Mouse (Mus musculus) heart, embryonic 14.5 days (tissue): Measurements from ENCODE around the gene Il20rb. TPM values are rescaled to one million over a fixed set of nuclear protein-coding genes. Genes with fewer than 3 reads are reported as not detected.

ENCODE experiments used
- ATAC-seq: fragments of 200-750 bp; cut with Nextera tagmentation; 2 replicates; pipeline ENCODE4 v1.8.0; 2017; ENCODE audit warnings: low read depth, moderate TSS enrichment; ENCODE audit not compliant: insufficient number of reproducible peaks, insufficient read depth, low FRiP score
- H3K27ac ChIP-seq, 2 experiments: fragments of 200-500 bp in 1 of 2; fragments of 300-500 bp in 1 of 2; sonication (generic) in 1 of 2; replicated peaks in 1 of 2; 2 replicates each; pipeline ENCODE4 v1.5.1; 2012 to 2014; ENCODE audit warnings: low read depth in 2 of 2, low read length in 2 of 2, control low read depth in 1 of 2, mild to moderate bottlenecking in 1 of 2, mixed read lengths in 1 of 2; ENCODE audit not compliant: control insufficient read depth in 1 of 2, insufficient read depth in 1 of 2
- H3K27me3 ChIP-seq: fragments of 300-500 bp; sonication (generic); 2 replicates; pipeline ENCODE4 v1.6.1; 2014; ENCODE audit warnings: mild to moderate bottlenecking, low read length, control low read depth; ENCODE audit not compliant: control insufficient read depth, insufficient read depth
- H3K36me3 ChIP-seq: fragments of 300-500 bp; sonication (generic); 2 replicates; pipeline ENCODE4 v1.6.1; 2014; ENCODE audit warnings: mild to moderate bottlenecking, control low read depth, low read length, mixed read lengths; ENCODE audit not compliant: control insufficient read depth, insufficient read depth
- H3K4me1 ChIP-seq, 2 experiments: fragments of 200-500 bp in 1 of 2; fragments of 300-500 bp in 1 of 2; sonication (generic) in 1 of 2; 2 replicates each; pipeline ENCODE4 v1.6.1; 2012 to 2014; ENCODE audit warnings: low read length in 2 of 2, control low read depth in 1 of 2, mixed read lengths in 1 of 2; ENCODE audit not compliant: control insufficient read depth in 2 of 2, insufficient read depth in 2 of 2
- H3K4me2 ChIP-seq: fragments of 300-500 bp; sonication (generic); 2 replicates; pipeline ENCODE4 v1.6.1; 2014; ENCODE audit warnings: mild to moderate bottlenecking, low read length
- H3K4me3 ChIP-seq, 2 experiments: fragments of 200-500 bp in 1 of 2; fragments of 300-500 bp in 1 of 2; sonication (generic) in 1 of 2; 2 replicates each; pipeline ENCODE4 v1.5.1; 2012 to 2014; ENCODE audit warnings: low read length in 2 of 2, mild to moderate bottlenecking in 2 of 2, control low read depth in 1 of 2, low read depth in 1 of 2, moderate library complexity in 1 of 2; ENCODE audit not compliant: control insufficient read depth in 1 of 2, insufficient read depth in 1 of 2
- H3K9ac ChIP-seq: fragments of 300-500 bp; sonication (generic); 2 replicates; pipeline ENCODE4 v1.6.1; 2014; ENCODE audit warnings: mild to moderate bottlenecking, low read length
- H3K9me3 ChIP-seq: fragments of 300-500 bp; sonication (generic); 2 replicates; pipeline ENCODE4 v1.6.1; 2016; ENCODE audit warnings: low read length, control low read depth; ENCODE audit not compliant: control insufficient read depth
- WGBS: fragments of 180-500 bp; shearing (Covaris S2); extraction: QIAGEN DNeasy Blood & Tissue Kit; methylation state at CpG from one replicate; pipeline ENCODE4 v1.1.7; 2014; 5-methylcytosine and 5-hydroxymethylcytosine counted together
- polyA plus RNA-seq: library from polyadenylated mRNA; unstranded; fragments of >200 nt; fragmentation: Nextera tagmentation; extraction: Ambion mirVana; gene quantifications from 2 replicates; pipeline ENCODE4 v1.2.1, GENCODE M21; 2014

Gene Il20rb
- polyA plus RNA-seq, 1 experiment from 2014 or later: 0.69 TPM

DNA sequence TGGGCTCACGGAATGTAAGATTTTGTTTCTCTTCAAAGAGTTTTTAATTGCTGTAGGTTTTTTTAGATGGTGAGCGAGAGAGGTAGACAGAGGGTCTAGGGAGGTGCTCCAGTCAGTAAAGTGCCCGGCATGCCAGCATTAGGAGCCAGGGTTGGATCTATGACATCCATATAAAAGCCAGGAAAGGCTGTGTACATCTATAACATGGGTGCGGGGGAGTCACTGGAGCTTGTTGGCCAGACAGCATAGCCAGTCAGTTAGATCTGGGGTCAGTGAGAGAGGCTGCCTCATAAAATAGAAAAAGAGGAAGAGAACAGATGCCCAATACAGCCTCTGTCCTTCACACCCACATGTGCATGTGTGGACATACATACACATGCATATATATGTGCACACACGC is 21.2 kb downstream of the Il20rb start:
- Histone ChIP-seq H3K4me2 (no peak overlapping the region), H3K27me3 (no peaks in the 10 kb centered on the region)
- WGBS: 90% methylated on average over 5 of the region's 5 CpGs

DNA sequence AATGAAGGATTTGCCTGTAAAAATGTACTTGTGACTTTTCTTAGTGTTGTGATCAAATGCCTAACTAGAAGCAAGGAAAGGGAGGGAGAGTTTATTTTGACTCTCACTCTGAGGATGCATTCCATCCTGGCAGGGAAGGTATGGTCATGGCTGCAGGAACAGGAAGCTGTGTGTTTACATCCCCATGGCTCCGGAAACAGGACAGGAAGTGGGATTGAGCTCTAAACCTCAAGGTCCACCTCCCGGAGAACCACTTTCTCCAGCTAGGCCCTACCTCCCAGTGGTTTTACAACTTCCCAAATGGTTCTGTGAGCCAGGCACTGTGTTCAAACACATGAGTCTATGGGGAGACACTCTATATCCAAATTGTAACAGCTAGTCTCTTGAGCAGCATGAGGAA is 22.8 kb downstream of the Il20rb start:
- WGBS: 64% methylated on average over 2 of the region's 2 CpGs
- H3K9ac ChIP-seq: no peak overlapping the region
- H3K27ac ChIP-seq: no peak overlapping the region
- 0 out of 4 replicates have a peak, but pooled peaks cover 0 to 5% of the 10 kb centered on the region in 2 experiments for H3K4me1 ChIP-seq
- no peaks in the 10 kb centered on the region for H3K27me3 ChIP-seq
- H3K36me3 ChIP-seq: peaks cover 5% of the 10 kb centered on the region; the same call in 1 of the 2 replicates
- no peaks in the 10 kb centered on the region for H3K9me3 ChIP-seq
- ATAC-seq: no peak
- H3K4me2 ChIP-seq: no peak overlapping the region
- no peak overlapping the region for H3K4me3 ChIP-seq

More for the DNA sequence above, 21.2 kb downstream of the Il20rb start:
- H3K36me3 ChIP-seq: peaks cover 5% of the 10 kb centered on the region; the same call in 1 of the 2 replicates
- no peak overlapping the region for H3K9ac ChIP-seq
- no peak overlapping the region for H3K27ac ChIP-seq
- H3K4me3 ChIP-seq: no peak overlapping the region
- 0 out of 4 replicates have a peak, but pooled peaks cover 0 to 5% of the 10 kb centered on the region in 2 experiments for H3K4me1 ChIP-seq
- H3K9me3 ChIP-seq: no peaks in the 10 kb centered on the region
- ATAC-seq: no peak

DNA sequence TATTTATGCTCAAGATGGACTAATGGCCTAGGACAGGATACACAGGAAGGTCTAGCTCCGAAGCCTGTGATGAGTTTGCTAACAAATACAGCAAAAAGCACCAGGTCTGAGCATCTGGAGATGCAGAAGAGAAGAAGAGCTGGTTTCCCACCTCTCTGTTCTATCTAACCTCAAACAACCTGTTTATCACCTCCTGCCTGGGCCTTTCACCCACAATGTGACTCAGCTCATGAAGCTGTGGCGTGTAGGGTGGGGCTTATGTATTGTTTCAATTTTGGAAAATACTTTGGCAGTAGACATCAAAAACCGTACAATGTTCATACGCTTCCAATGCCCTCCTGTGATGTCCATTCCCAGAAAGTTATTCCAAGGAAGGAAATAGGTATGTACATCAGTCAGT is 24.5 kb downstream of the Il20rb start:
- Histone ChIP-seq H3K36me3 (peaks cover 5% of the 10 kb centered on the region; the same call in 1 of the 2 replicates), H3K4me2 (no peak overlapping the region), H3K4me1 (no peaks in the 10 kb centered on the region), H3K4me3 (no peak overlapping the region), H3K9me3 (no peaks in the 10 kb centered on the region), H3K27ac (no peak overlapping the region), H3K27me3 (no peaks in the 10 kb centered on the region), H3K9ac (no peak overlapping the region)
- no peak for ATAC-seq
- WGBS: 90% methylated on average over 4 of the region's 4 CpGs

DNA sequence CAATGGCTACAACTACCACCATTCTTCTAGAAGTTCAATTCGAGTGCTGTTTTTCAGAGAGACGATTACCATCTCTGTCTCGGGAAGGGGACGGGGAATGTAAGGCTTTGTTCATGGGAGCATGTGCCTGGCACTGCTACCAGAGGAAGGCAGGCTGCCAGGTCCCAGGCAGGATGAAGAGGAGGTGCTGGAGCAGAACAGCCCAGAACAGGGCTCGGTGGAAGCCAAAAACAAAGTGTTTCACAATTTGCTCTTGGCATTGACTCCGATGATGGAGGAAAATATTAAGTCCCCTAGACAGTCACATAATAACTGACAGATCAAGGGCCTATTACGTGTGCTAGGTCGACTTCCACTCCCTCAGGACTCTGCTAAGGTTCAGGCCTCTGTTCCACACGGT is 24.9 kb downstream of the Il20rb start:
- no peak overlapping the region for H3K4me2 ChIP-seq
- no peak for ATAC-seq
- WGBS: 86% methylated on average over 9 of the region's 9 CpGs
- H3K4me3 ChIP-seq: no peak overlapping the region
- H3K36me3 ChIP-seq: peaks cover 5% of the 10 kb centered on the region; the same call in 1 of the 2 replicates
- H3K9me3 ChIP-seq: no peaks in the 10 kb centered on the region
- H3K27me3 ChIP-seq: no peaks in the 10 kb centered on the region
- H3K27ac ChIP-seq: no peak overlapping the region
- no peaks in the 10 kb centered on the region for H3K4me1 ChIP-seq
- no peak overlapping the region for H3K9ac ChIP-seq

DNA sequence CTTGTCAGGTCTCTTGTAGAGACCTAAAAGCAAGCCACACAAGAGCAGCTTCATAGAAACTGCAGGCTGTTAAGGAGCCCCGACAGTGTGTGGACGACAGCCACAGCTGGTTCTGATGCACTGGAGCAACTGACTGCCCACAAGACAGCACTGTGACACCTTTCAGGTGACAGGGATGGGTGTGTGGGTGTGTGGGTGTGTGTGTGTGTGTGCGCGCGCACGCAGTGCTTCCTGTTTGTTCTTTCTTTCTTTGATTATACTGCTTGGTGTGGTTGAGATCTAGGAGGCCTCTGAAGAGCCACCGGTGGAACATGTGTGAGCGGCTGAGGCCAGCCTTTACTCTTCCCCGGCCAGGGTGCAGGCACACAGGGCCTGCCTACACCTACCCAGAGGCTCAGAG is 26.4 kb downstream of the Il20rb start:
- no peaks in the 10 kb centered on the region for H3K36me3 ChIP-seq
- WGBS: 89% methylated on average over 9 of the region's 9 CpGs
- no peak overlapping the region for H3K4me2 ChIP-seq
- no peak for ATAC-seq
- H3K9me3 ChIP-seq: no peaks in the 10 kb centered on the region
- H3K4me1 ChIP-seq: no peaks in the 10 kb centered on the region
- no peaks in the 10 kb centered on the region for H3K27me3 ChIP-seq
- H3K9ac ChIP-seq: no peak overlapping the region
- no peak overlapping the region for H3K4me3 ChIP-seq
- no peak overlapping the region for H3K27ac ChIP-seq

DNA sequence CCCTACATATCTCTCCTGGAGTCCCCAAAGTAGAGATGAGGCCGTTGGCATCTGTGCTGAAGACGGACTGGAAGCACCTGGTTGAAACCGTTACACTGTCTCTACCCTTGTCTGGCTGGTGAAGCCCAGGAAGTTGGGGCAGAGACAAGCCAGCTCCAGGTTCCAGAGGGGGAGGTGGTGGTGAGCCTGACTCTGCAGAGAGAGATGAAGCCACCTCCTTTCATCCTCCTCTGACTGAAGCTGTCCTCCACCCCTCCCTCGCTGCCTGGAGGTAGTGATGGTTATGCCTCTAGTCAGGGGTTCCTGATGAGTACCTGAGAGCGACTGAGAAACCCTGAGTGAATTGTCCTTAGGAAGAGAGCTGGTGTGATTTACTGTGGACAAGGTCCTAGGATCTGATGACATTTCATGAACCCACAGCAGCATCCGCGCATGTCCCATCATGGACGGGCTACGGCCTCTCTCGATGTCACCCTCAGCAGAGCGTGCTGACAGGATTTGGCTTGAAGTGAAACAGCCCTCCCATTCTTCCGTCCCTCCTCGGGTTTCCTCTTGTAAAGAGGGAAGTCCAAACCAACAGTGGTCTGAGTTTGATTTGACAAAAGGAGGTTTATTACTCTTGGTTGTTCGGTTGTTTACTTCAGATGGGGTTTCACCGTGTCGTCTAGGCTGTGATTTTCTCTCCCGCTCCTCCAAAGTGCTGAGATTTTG is 28.5 kb downstream of the Il20rb start:
- Histone ChIP-seq H3K27me3 (no peaks in the 10 kb centered on the region), H3K4me2 (no peak overlapping the region), H3K36me3 (no peaks in the 10 kb centered on the region), H3K4me1 (peaks cover 0 to 7% of the 10 kb centered on the region in 2 experiments; a peak in 1 of 4 replicates), H3K9ac (no peak overlapping the region), H3K27ac (no peak overlapping the region), H3K9me3 (no peaks in the 10 kb centered on the region), H3K4me3 (no peak overlapping the region)
- ATAC-seq: 0 out of 2 replicates have a peak, but pooled peaks have one; percentile 19
- WGBS: 54% methylated on average over 17 of the region's 17 CpGs

DNA sequence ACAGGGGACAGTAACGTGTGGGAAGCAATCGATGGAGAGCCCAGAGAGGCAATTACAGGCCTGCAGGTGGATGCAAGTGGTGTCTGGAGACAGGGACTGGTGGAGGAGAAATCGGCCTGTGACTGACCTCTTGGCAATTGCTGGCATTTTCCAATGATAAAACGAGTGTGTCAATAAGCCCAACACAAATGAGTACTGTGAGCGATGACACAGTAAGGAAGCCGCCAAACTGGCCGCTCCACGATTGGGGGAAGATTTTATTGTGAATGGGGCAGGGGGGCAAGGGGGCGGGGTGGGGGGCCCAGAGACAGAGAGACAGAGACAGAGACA is 32.0 kb downstream of the Il20rb start:
- Histone ChIP-seq H3K27me3 (no peaks in the 10 kb centered on the region), H3K9me3 (no peaks in the 10 kb centered on the region), H3K4me2 (peak overlapping the region; percentile 93), H3K4me1 (peaks cover 7 to 15% of the 10 kb centered on the region in 2 experiments; a peak in 3 of 4 replicates), H3K27ac (no peak overlapping the region), H3K36me3 (no peaks in the 10 kb centered on the region), H3K4me3 (peak overlapping the region; percentile 49 to 55), H3K9ac (peak overlapping the region; percentile 74)
- WGBS: 15% methylated on average over 9 of the region's 9 CpGs
- no peak for ATAC-seq
